Mouse (Mus musculus) liver, embryonic 14.5 days (tissue): ENCODE data around the gene Arhgap22. TPM values are rescaled to one million over a fixed set of nuclear protein-coding genes. Genes with fewer than 3 reads are reported as not detected.
A peak's percentile ranks its signal among the peaks of the same experiment; 100 is the strongest.

ENCODE experiments used
- ATAC-seq: fragments of 200-750 bp; cut with Nextera tagmentation; 2 replicates; pipeline ENCODE4 v1.8.0; 2017; ENCODE audit warnings: moderate number of reproducible peaks, mild to moderate bottlenecking, moderate library complexity; ENCODE audit not compliant: insufficient read depth
- DNase-seq, 3 experiments: peaks; one replicate each; pipeline ENCODE4 v3.0.0-alpha.2; 2012 to 2013; ENCODE audit warnings: low read depth in 3 of 3, low spot score in 3 of 3
- H3K27ac ChIP-seq: fragments of 300-500 bp; sonication (generic); 2 replicates; pipeline ENCODE4 v1.5.1; 2014; ENCODE audit warnings: moderate library complexity, mild to moderate bottlenecking, control low read depth, inconsistent platforms
- H3K27me3 ChIP-seq: fragments of 300-500 bp; sonication (generic); 2 replicates; pipeline ENCODE4 v1.6.1; 2014; ENCODE audit warnings: mild to moderate bottlenecking, low read length, moderate library complexity; ENCODE audit not compliant: control insufficient read depth, insufficient read depth
- H3K36me3 ChIP-seq: fragments of 300-500 bp; sonication (generic); replicated peaks from 2 replicates; pipeline ENCODE4 v1.6.1; 2014; ENCODE audit warnings: low read depth; ENCODE audit not compliant: control insufficient read depth, insufficient read depth
- H3K4me1 ChIP-seq, 2 experiments: fragments of 200-500 bp in 1 of 2; fragments of 300-500 bp in 1 of 2; sonication (generic) in 1 of 2; replicated peaks; 2 replicates each; pipeline ENCODE4 v1.6.1; 2012 to 2014; ENCODE audit warnings: antibody characterized with exemption in 1 of 2, inconsistent platforms in 1 of 2, low read length in 1 of 2; ENCODE audit not compliant: control insufficient read depth in 2 of 2, insufficient read depth in 2 of 2
- H3K4me2 ChIP-seq: fragments of 300-500 bp; sonication (generic); 2 replicates; pipeline ENCODE4 v1.6.1; 2014; ENCODE audit warnings: low read depth, mild to moderate bottlenecking, control low read depth, moderate library complexity
- H3K4me3 ChIP-seq, 2 experiments: fragments of 200-500 bp in 1 of 2; fragments of 300-500 bp in 1 of 2; sonication (generic) in 1 of 2; 2 replicates each; pipeline ENCODE4 v1.5.1; 2012 to 2014; ENCODE audit warnings: low read depth in 2 of 2, low read length in 2 of 2, mild to moderate bottlenecking in 2 of 2, control low read depth in 1 of 2, inconsistent platforms in 1 of 2, moderate library complexity in 1 of 2; ENCODE audit not compliant: insufficient read depth in 1 of 2
- H3K9ac ChIP-seq: fragments of 300-500 bp; sonication (generic); replicated peaks from 2 replicates; pipeline ENCODE4 v1.6.1; 2014; ENCODE audit warnings: mild to moderate bottlenecking, control low read depth, moderate library complexity
- H3K9me3 ChIP-seq: fragments of 300-500 bp; sonication (generic); 2 replicates; pipeline ENCODE4 v1.6.1; 2016; ENCODE audit warnings: low read length, mixed read lengths; ENCODE audit not compliant: control insufficient read depth
- CTCF ChIP-seq: IDR thresholded peaks from 2 replicates; pipeline ENCODE4 v1.5.1; 2016; ENCODE audit warnings: antibody characterized with exemption, low read depth, control low read depth
- EP300 ChIP-seq: IDR thresholded peaks from 2 replicates; pipeline ENCODE4 v1.6.1; 2016; ENCODE audit warnings: antibody characterized with exemption, low read depth
- WGBS: fragments of 180-500 bp; shearing (Covaris S2); extraction: QIAGEN DNeasy Blood & Tissue Kit; methylation state at CpG from one replicate; pipeline ENCODE4 v1.1.7; 2014; ENCODE audit not compliant: insufficient replicate concordance; 5-methylcytosine and 5-hydroxymethylcytosine counted together
- polyA plus RNA-seq, 2 experiments: library from polyadenylated mRNA; depleted of rRNA in 1 of 2; stranded (reverse) in 1 of 2; unstranded in 1 of 2; fragments of >200 nt; fragmentation: Nextera tagmentation in 1 of 2; extraction: Ambion mirVana in 1 of 2; gene quantifications; 2 replicates each; pipeline versions ENCODE4 v1.2.1 to v1.2.3; 2012 to 2014

The Arhgap22 gene
- polyA plus RNA-seq, 2 experiments, result 2.0 to 2.6 TPM

GRCm38 (mm10) chr14:33320856-33321255 lies 107.0 kb downstream of the Arhgap22 start:
- ATAC-seq, result no peak
- Histone ChIP-seq H3K4me1 (no peaks in the 10 kb centered on the region), H3K4me3 (peak overlapping the region; percentile 47 to 57; a peak in 3 of 4 replicates), H3K27me3 (peaks cover 29% of the 10 kb centered on the region), H3K4me2 (peak overlapping the region; percentile 67), H3K9ac (no peak overlapping the region), H3K36me3 (no peaks in the 10 kb centered on the region), H3K9me3 (no peaks in the 10 kb centered on the region), H3K27ac (no peak overlapping the region)
- 13% methylated on average over 7 of the region's 7 CpGs for WGBS
- TF ChIP-seq CTCF (no peak), EP300 (no peak)
- DNase-seq, result no peak

GRCm38 (mm10) chr14:33322661-33323088 lies 108.8 kb downstream of the Arhgap22 start:
- ATAC-seq, result no peak

GRCm38 (mm10) chr14:33324556-33324955 lies 110.7 kb downstream of the Arhgap22 start:
- Histone ChIP-seq H3K36me3 (no peaks in the 10 kb centered on the region), H3K9ac (no peak overlapping the region), H3K27me3 (peaks cover 23% of the 10 kb centered on the region), H3K27ac (no peak overlapping the region), H3K4me3 (no peak overlapping the region), H3K4me2 (no peak overlapping the region), H3K4me1 (no peaks in the 10 kb centered on the region), H3K9me3 (no peaks in the 10 kb centered on the region)
- TF ChIP-seq CTCF (no peak), EP300 (no peak)
- no peak for DNase-seq
- 16% methylated on average over 6 of the region's 6 CpGs for WGBS
- ATAC-seq, result no peak

More at GRCm38 (mm10) chr14:33322661-33323088, 108.8 kb downstream of the Arhgap22 start:
- TF ChIP-seq CTCF (peak; percentile 75), EP300 (no peak)
- no peak for DNase-seq
- no peaks in the 10 kb centered on the region for H3K9me3 ChIP-seq
- H3K9ac ChIP-seq, result no peak overlapping the region
- H3K4me3 ChIP-seq, result no peak overlapping the region
- H3K27me3 ChIP-seq, result peaks cover 29% of the 10 kb centered on the region
- no peak overlapping the region for H3K27ac ChIP-seq
- H3K4me1 ChIP-seq, result no peaks in the 10 kb centered on the region
- no peak overlapping the region for H3K4me2 ChIP-seq
- 20% methylated on average over 7 of the region's 7 CpGs for WGBS
- no peaks in the 10 kb centered on the region for H3K36me3 ChIP-seq

- no peak for DNase-seq
- H3K27ac ChIP-seq, result no peak overlapping the region
- H3K27me3 ChIP-seq, result no peaks in the 10 kb centered on the region
- no peaks in the 10 kb centered on the region for H3K9me3 ChIP-seq
- no peaks in the 10 kb centered on the region for H3K4me1 ChIP-seq
- no peak overlapping the region for H3K4me2 ChIP-seq
- WGBS, result 56% methylated on average over 5 of the region's 5 CpGs
- TF ChIP-seq CTCF (no peak), EP300 (no peak)
- H3K36me3 ChIP-seq, result no peaks in the 10 kb centered on the region
- no peak overlapping the region for H3K9ac ChIP-seq
- ATAC-seq, result no peak
- H3K4me3 ChIP-seq, result no peak overlapping the region
Measured at GRCm38 (mm10) chr14:33328369-33328768, 114.5 kb downstream of the Arhgap22 start.

- Histone ChIP-seq H3K36me3 (no peaks in the 10 kb centered on the region), H3K9me3 (no peaks in the 10 kb centered on the region), H3K27me3 (no peaks in the 10 kb centered on the region), H3K27ac (no peak overlapping the region), H3K4me1 (no peaks in the 10 kb centered on the region), H3K9ac (no peak overlapping the region), H3K4me3 (no peak overlapping the region), H3K4me2 (no peak overlapping the region)
- 74% methylated on average over 5 of the region's 5 CpGs for WGBS
- TF ChIP-seq CTCF (no peak), EP300 (no peak)
- ATAC-seq (no peak), DNase-seq (no peak)
Measured at GRCm38 (mm10) chr14:33329297-33329805, 115.5 kb downstream of the Arhgap22 start.
